Mouse (Mus musculus): Measurements from ENCODE around the gene Sp1. TPM values are rescaled to one million over a fixed set of nuclear protein-coding genes. Genes with fewer than 3 reads are reported as not detected.
A peak's percentile ranks its signal among the peaks of the same experiment; 100 is the strongest.

The Sp1 gene
- 10.5 and 11.5 TPM in 2 replicates for polyA plus RNA-seq (2014; fragmentation: Nextera tagmentation; extraction: Ambion mirVana)

- under 1% methylated on average over 37 of the region's 38 CpGs for WGBS
- DNase-seq (ENCODE audit: low spot score) (peak; percentile 97), ATAC-seq (ENCODE audit: low FRiP score) (peak; percentile 99)
- peaks cover 24% of the 10 kb centered on the region for H3K36me3 ChIP-seq (ENCODE audit: control insufficient read depth, insufficient read depth, low read length)
- H3K4me3 ChIP-seq (ENCODE audit: low read depth, low read length) = peak within 1 kb of the TSS; percentile 91
- H3K27me3 ChIP-seq (ENCODE audit: control insufficient read depth, insufficient read depth, low read length) = no peaks in the 10 kb centered on the region
- H3K4me2 ChIP-seq (replicated peaks; ENCODE audit: low read depth, low read length) = peak within 1 kb of the TSS; percentile 41
- no peaks in the 10 kb centered on the region for H3K9me3 ChIP-seq (ENCODE audit: control insufficient read depth, low read length)
- H3K4me1 ChIP-seq (replicated peaks; ENCODE audit: control insufficient read depth, insufficient read depth, low read length) = 0 out of 2 replicates have a peak, but pooled peaks cover 2% of the 10 kb centered on the region
- peak within 1 kb of the TSS; percentile 94 for H3K27ac ChIP-seq (ENCODE audit: low read depth, low read length)
- peak within 1 kb of the TSS; percentile 94 for H3K9ac ChIP-seq (ENCODE audit: low read depth, low read length)
These were observed at the start of gene Sp1 for GRCm38 (mm10) chr15:102405489-102406195. Gene Sp1, plus strand, starts transcription at chr15:102406143.

GRCm38 (mm10) chr15:102356501-102357325 is 49.2 kb upstream of the Sp1 start:
- no peak overlapping the region for H3K27ac ChIP-seq (ENCODE audit: low read depth, low read length)
- H3K4me1 ChIP-seq (replicated peaks; ENCODE audit: control insufficient read depth, insufficient read depth, low read length) = peaks cover 11% of the 10 kb centered on the region
- 19% methylated on average over 16 of the region's 16 CpGs for WGBS
- peak overlapping the region; percentile 93 for H3K4me2 ChIP-seq (replicated peaks; ENCODE audit: low read depth, low read length)
- no peak overlapping the region for H3K4me3 ChIP-seq (ENCODE audit: low read depth, low read length)
- DNase-seq (ENCODE audit: low spot score) = peak; percentile 45
- H3K9me3 ChIP-seq (ENCODE audit: control insufficient read depth, low read length) = no peaks in the 10 kb centered on the region
- no peak overlapping the region for H3K9ac ChIP-seq (ENCODE audit: low read depth, low read length)
- no peaks in the 10 kb centered on the region for H3K36me3 ChIP-seq (ENCODE audit: control insufficient read depth, insufficient read depth, low read length)
- no peak for ATAC-seq (ENCODE audit: low FRiP score)
- H3K27me3 ChIP-seq (ENCODE audit: control insufficient read depth, insufficient read depth, low read length) = peaks cover 24% of the 10 kb centered on the region

GRCm38 (mm10) chr15:102358126-102358525 is 47.8 kb upstream of the Sp1 start:
- WGBS = 5% methylated on average over 25 of the region's 25 CpGs
- Histone ChIP-seq H3K36me3 (ENCODE audit: control insufficient read depth, insufficient read depth, low read length) (no peaks in the 10 kb centered on the region), H3K9ac (ENCODE audit: low read depth, low read length) (0 out of 2 replicates have a peak overlapping the region, but pooled peaks have one; percentile 19), H3K27me3 (ENCODE audit: control insufficient read depth, insufficient read depth, low read length) (peaks cover 26% of the 10 kb centered on the region), H3K9me3 (ENCODE audit: control insufficient read depth, low read length) (no peaks in the 10 kb centered on the region), H3K4me3 (ENCODE audit: low read depth, low read length) (0 out of 2 replicates have a peak overlapping the region, but pooled peaks have one; percentile 10), H3K4me2 (replicated peaks; ENCODE audit: low read depth, low read length) (peak overlapping the region; percentile 18), H3K27ac (ENCODE audit: low read depth, low read length) (no peak overlapping the region), H3K4me1 (replicated peaks; ENCODE audit: control insufficient read depth, insufficient read depth, low read length) (peaks cover 11% of the 10 kb centered on the region)
- DNase-seq (ENCODE audit: low spot score) (peak; percentile 50), ATAC-seq (ENCODE audit: low FRiP score) (no peak)

DNA sequence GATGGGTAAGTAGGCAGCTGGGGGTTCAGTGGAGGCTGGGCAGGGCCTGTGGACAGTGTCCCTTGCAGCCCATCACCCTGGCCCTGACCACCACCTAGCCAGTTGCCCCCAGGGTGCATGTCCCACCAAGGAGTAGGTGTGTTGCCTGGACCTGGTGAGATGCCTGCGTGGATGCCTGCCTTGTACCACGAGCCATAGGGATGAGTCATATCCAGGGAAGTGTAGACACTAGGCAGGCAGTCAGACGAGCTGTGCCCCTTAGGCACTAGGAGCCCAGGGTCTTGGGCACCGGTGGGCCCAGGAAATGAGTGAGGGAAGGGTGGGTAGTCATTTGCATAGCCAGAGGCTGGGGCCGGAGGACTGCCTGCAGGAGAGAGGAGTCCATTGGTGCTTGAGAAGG is 47.1 kb upstream of the Sp1 start:
- ATAC-seq (ENCODE audit: low FRiP score) (no peak), DNase-seq (ENCODE audit: low spot score) (no peak)
- H3K9ac ChIP-seq (ENCODE audit: low read depth, low read length) = no peak overlapping the region
- H3K36me3 ChIP-seq (ENCODE audit: control insufficient read depth, insufficient read depth, low read length) = no peaks in the 10 kb centered on the region
- no peaks in the 10 kb centered on the region for H3K9me3 ChIP-seq (ENCODE audit: control insufficient read depth, low read length)
- peaks cover 26% of the 10 kb centered on the region for H3K27me3 ChIP-seq (ENCODE audit: control insufficient read depth, insufficient read depth, low read length)
- peaks cover 11% of the 10 kb centered on the region for H3K4me1 ChIP-seq (replicated peaks; ENCODE audit: control insufficient read depth, insufficient read depth, low read length)
- peak overlapping the region; percentile 18; the same call in 1 of the 2 replicates for H3K4me2 ChIP-seq (replicated peaks; ENCODE audit: low read depth, low read length)
- H3K27ac ChIP-seq (ENCODE audit: low read depth, low read length) = no peak overlapping the region
- no peak overlapping the region for H3K4me3 ChIP-seq (ENCODE audit: low read depth, low read length)
- 16% methylated on average over 5 of the region's 5 CpGs for WGBS

DNA sequence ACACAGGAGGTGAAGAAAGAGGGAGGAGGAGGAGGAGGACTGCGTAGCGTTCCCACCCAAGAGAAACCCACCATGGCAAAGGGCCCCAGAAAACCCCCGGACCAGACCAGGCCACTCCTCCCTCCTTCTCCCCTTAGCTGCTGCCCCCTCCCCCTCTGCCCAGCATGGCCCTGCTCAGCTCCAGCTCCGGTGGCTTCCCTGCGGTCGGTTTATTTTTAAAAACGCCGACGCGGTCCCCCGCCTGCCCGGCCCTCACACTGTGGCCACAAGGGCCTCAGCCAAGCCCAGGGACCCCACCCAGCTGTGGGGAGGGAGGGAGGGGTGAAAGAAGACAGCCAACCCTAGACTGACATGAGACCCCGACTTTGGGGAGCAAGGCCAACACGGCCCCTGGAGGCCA is 43.3 kb upstream of the Sp1 start:
- H3K27ac ChIP-seq (ENCODE audit: low read depth, low read length) = no peak overlapping the region
- 15% methylated on average over 14 of the region's 14 CpGs for WGBS
- DNase-seq (ENCODE audit: low spot score) (no peak), ATAC-seq (ENCODE audit: low FRiP score) (no peak)
- H3K27me3 ChIP-seq (ENCODE audit: control insufficient read depth, insufficient read depth, low read length) = peaks cover 17% of the 10 kb centered on the region
- no peaks in the 10 kb centered on the region for H3K9me3 ChIP-seq (ENCODE audit: control insufficient read depth, low read length)
- no peak overlapping the region for H3K9ac ChIP-seq (ENCODE audit: low read depth, low read length)
- peaks cover 14% of the 10 kb centered on the region for H3K4me1 ChIP-seq (replicated peaks; ENCODE audit: control insufficient read depth, insufficient read depth, low read length)
- no peak overlapping the region for H3K4me2 ChIP-seq (replicated peaks; ENCODE audit: low read depth, low read length)
- H3K4me3 ChIP-seq (ENCODE audit: low read depth, low read length) = no peak overlapping the region
- no peaks in the 10 kb centered on the region for H3K36me3 ChIP-seq (ENCODE audit: control insufficient read depth, insufficient read depth, low read length)

GRCm38 (mm10) chr15:102364678-102365077 is 41.3 kb upstream of the Sp1 start:
- Histone ChIP-seq H3K4me3 (ENCODE audit: low read depth, low read length) (no peak overlapping the region), H3K27me3 (ENCODE audit: control insufficient read depth, insufficient read depth, low read length) (peaks cover 5% of the 10 kb centered on the region; the same call in 1 of the 2 replicates), H3K9ac (ENCODE audit: low read depth, low read length) (no peak overlapping the region), H3K4me1 (replicated peaks; ENCODE audit: control insufficient read depth, insufficient read depth, low read length) (peaks cover 4% of the 10 kb centered on the region), H3K36me3 (ENCODE audit: control insufficient read depth, insufficient read depth, low read length) (no peaks in the 10 kb centered on the region), H3K4me2 (replicated peaks; ENCODE audit: low read depth, low read length) (no peak overlapping the region), H3K27ac (ENCODE audit: low read depth, low read length) (no peak overlapping the region), H3K9me3 (ENCODE audit: control insufficient read depth, low read length) (no peaks in the 10 kb centered on the region)
- 94% methylated on average over 1 of the region's 1 CpGs for WGBS
- DNase-seq (ENCODE audit: low spot score) (no peak), ATAC-seq (ENCODE audit: low FRiP score) (no peak)

GRCm38 (mm10) chr15:102366238-102366637 is 39.7 kb upstream of the Sp1 start:
- H3K36me3 ChIP-seq (ENCODE audit: control insufficient read depth, insufficient read depth, low read length) = no peaks in the 10 kb centered on the region
- H3K27ac ChIP-seq (ENCODE audit: low read depth, low read length) = no peak overlapping the region
- H3K4me3 ChIP-seq (ENCODE audit: low read depth, low read length) = peak overlapping the region; percentile 21
- H3K9ac ChIP-seq (ENCODE audit: low read depth, low read length) = peak overlapping the region; percentile 52
- no peaks in the 10 kb centered on the region for H3K9me3 ChIP-seq (ENCODE audit: control insufficient read depth, low read length)
- H3K27me3 ChIP-seq (ENCODE audit: control insufficient read depth, insufficient read depth, low read length) = peaks cover 2% of the 10 kb centered on the region; the same call in 1 of the 2 replicates
- DNase-seq (ENCODE audit: low spot score) (no peak), ATAC-seq (ENCODE audit: low FRiP score) (no peak)
- H3K4me2 ChIP-seq (replicated peaks; ENCODE audit: low read depth, low read length) = peak overlapping the region; percentile 44
- WGBS = 5% methylated on average over 7 of the region's 7 CpGs
- H3K4me1 ChIP-seq (replicated peaks; ENCODE audit: control insufficient read depth, insufficient read depth, low read length) = peaks cover 9% of the 10 kb centered on the region

DNA sequence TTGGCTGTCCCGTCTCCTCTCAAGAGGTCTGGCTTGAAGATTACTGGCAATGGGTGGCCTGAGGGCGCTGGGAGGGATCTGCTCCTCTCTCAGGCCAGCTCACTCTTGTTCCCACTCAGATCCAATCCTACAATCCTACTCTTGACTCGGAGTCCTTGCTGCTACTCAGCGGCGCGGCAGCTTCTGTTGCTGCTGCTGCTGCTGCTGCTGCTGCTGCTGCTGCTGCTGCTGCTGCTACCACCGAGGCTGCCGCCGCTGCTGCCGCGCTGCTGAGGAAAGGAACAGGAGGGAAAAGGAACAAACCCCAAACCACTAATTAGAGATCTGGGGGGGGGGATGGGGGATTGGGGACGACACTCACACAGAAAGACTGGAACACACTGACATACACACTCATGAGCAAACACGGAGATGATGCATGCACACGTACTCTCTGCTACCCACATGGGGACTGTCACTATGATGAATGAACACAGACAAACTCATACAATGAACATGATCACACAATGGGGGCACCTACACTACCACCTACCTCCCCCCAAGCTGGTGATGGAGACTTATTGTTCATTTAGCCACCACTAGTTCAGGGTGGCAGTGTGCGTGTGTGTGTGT is 39.1 kb upstream of the Sp1 start, which contains the start of gene Sp7:
Sp7 (minus strand) TSS at position 450 of the 612 bp plus-strand sequence.
- H3K4me3 ChIP-seq (ENCODE audit: low read depth, low read length) = peak within 1 kb of the TSS; percentile 21
- WGBS = 6% methylated on average over 15 of the region's 15 CpGs
- no peak for ATAC-seq (ENCODE audit: low FRiP score)
- H3K4me1 ChIP-seq (replicated peaks; ENCODE audit: control insufficient read depth, insufficient read depth, low read length) = peaks cover 9% of the 10 kb centered on the region
- peaks cover 2% of the 10 kb centered on the region; the same call in 1 of the 2 replicates for H3K27me3 ChIP-seq (ENCODE audit: control insufficient read depth, insufficient read depth, low read length)
- peak within 1 kb of the TSS; percentile 52 for H3K9ac ChIP-seq (ENCODE audit: low read depth, low read length)
- no peak within 1 kb of the TSS for H3K27ac ChIP-seq (ENCODE audit: low read depth, low read length)
- DNase-seq (ENCODE audit: low spot score) = peak; percentile 49
- H3K36me3 ChIP-seq (ENCODE audit: control insufficient read depth, insufficient read depth, low read length) = no peaks in the 10 kb centered on the region
- H3K4me2 ChIP-seq (replicated peaks; ENCODE audit: low read depth, low read length) = peak within 1 kb of the TSS; percentile 44
- H3K9me3 ChIP-seq (ENCODE audit: control insufficient read depth, low read length) = no peaks in the 10 kb centered on the region

Data from hindbrain, embryonic 11.5 days (tissue).